Mouse (Mus musculus): ENCODE data around the gene Tepsin. TPM values are rescaled to one million over a fixed set of nuclear protein-coding genes. Genes with fewer than 3 reads are reported as not detected.

The Tepsin gene
- polyA plus RNA-seq, 1 experiment from 2014 or later, result 11.3 TPM

Small RNA genes lying within 50 kb of the gene (microRNA-seq; reads per million reads assigned to microRNA genes)
- not detected for gene Gm25948

Other genes with a start within 250 kb of the Tepsin start
- gene Chmp6, start 185.3 kb downstream of the Tepsin start, polyA plus RNA-seq (2016; fragmentation: Nextera tagmentation; extraction: Ambion mirVana), result 45.9 and 48.6 TPM in 2 replicates
- gene Baiap2, start 156.0 kb downstream of the Tepsin start, polyA plus RNA-seq (2016; fragmentation: Nextera tagmentation; extraction: Ambion mirVana), result 6.2 and 7.0 TPM in 2 replicates
- gene Aatk, start 51.6 kb downstream of the Tepsin start, polyA plus RNA-seq (2016; fragmentation: Nextera tagmentation; extraction: Ambion mirVana), result 0.37 and 0.49 TPM in 2 replicates
- 10.5 and 11.4 TPM in 2 replicates for gene Cep131, start 11.9 kb downstream of the Tepsin start, polyA plus RNA-seq (2016; fragmentation: Nextera tagmentation; extraction: Ambion mirVana)
- gene Ndufaf8, start 197 bp upstream of the Tepsin start, polyA plus RNA-seq (2016; fragmentation: Nextera tagmentation; extraction: Ambion mirVana), result 64.4 and 68.1 TPM in 2 replicates
- gene Slc38a10, start 52.6 kb upstream of the Tepsin start, polyA plus RNA-seq (2016; fragmentation: Nextera tagmentation; extraction: Ambion mirVana), result 54.9 and 55.2 TPM in 2 replicates
- 3.0 and 3.5 TPM in 2 replicates for gene Bahcc1, start 134.2 kb upstream of the Tepsin start, polyA plus RNA-seq (2016; fragmentation: Nextera tagmentation; extraction: Ambion mirVana)
- 952 and 1,008 TPM in 2 replicates for gene Actg1, start 249.8 kb upstream of the Tepsin start, polyA plus RNA-seq (2016; fragmentation: Nextera tagmentation; extraction: Ambion mirVana)

Data from liver, embryonic 12.5 days (tissue).